Mouse (Mus musculus): Measurements from ENCODE around the gene Cyp2d12.
"Not testable (repeated sequence)": the region's sequence is repeated elsewhere in the genome, so short reads cannot be mapped to it uniquely, and the experiment has no call there.

GRCm38 (mm10) chr15:82512111-82512510 lies 42.8 kb upstream of the Cyp2d12 start:
- TF ChIP-seq CTCF, EP300 (IDR thresholded peaks at IDR 0.05; ENCODE audit: low read depth): not testable (repeated sequence)
